Mouse (Mus musculus) ES-Bruce4 (cell line): Measurements from ENCODE around the gene Gadd45g. TPM values are rescaled to one million over a fixed set of nuclear protein-coding genes. Genes with fewer than 3 reads are reported as not detected.
A peak's percentile ranks its signal among the peaks of the same experiment; 100 is the strongest.
"Not testable (repeated sequence)": the region's sequence is repeated elsewhere in the genome, so short reads cannot be mapped to it uniquely, and the experiment has no call there.

ENCODE experiments used
- H3K27ac ChIP-seq: 2 replicates; pipeline ENCODE4 v1.5.1; 2012; ENCODE audit warnings: low read length, inconsistent platforms; ENCODE audit not compliant: insufficient read depth
- H3K27me3 ChIP-seq: 2 replicates; pipeline ENCODE4 v1.6.1; 2012; ENCODE audit warnings: mild to moderate bottlenecking, low read length, inconsistent platforms; ENCODE audit not compliant: control insufficient read depth, poor library complexity, insufficient read depth, severe bottlenecking
- H3K36me3 ChIP-seq: 2 replicates; pipeline ENCODE4 v1.6.1; 2012; ENCODE audit warnings: inconsistent platforms, mild to moderate bottlenecking, low read length, moderate library complexity; ENCODE audit not compliant: control insufficient read depth, poor library complexity, insufficient read depth, severe bottlenecking
- H3K4me1 ChIP-seq: one replicate; pipeline ENCODE4 v1.8.1; 2011; ENCODE audit warnings: low read length; ENCODE audit not compliant: control insufficient read depth, insufficient read depth
- H3K4me3 ChIP-seq: 2 replicates; pipeline ENCODE4 v1.5.1; 2011; ENCODE audit warnings: low read depth, mild to moderate bottlenecking, low read length
- H3K9ac ChIP-seq: 2 replicates; pipeline ENCODE4 v1.6.1; 2012; ENCODE audit warnings: low read depth, mild to moderate bottlenecking, inconsistent platforms; ENCODE audit not compliant: poor library complexity, severe bottlenecking
- H3K9me3 ChIP-seq: replicated peaks from 2 replicates; pipeline ENCODE4 v1.6.1; 2012; ENCODE audit warnings: mild to moderate bottlenecking, low read length, inconsistent platforms; ENCODE audit not compliant: control insufficient read depth, poor library complexity, insufficient read depth, severe bottlenecking
- CTCF ChIP-seq: IDR thresholded peaks from one replicate; pipeline ENCODE4 v1.8.1; 2011; ENCODE audit warnings: low read depth, low read length
- EP300 ChIP-seq: IDR thresholded peaks from 2 replicates; pipeline ENCODE4 v1.6.1; 2011; ENCODE audit warnings: low read depth, low read length; ENCODE audit not compliant: insufficient read depth
- POLR2A ChIP-seq: IDR thresholded peaks from one replicate; pipeline ENCODE4 v1.8.1; 2011; ENCODE audit warnings: low read length; ENCODE audit not compliant: insufficient read depth
- polyA plus RNA-seq: library from polyadenylated mRNA; stranded (reverse); fragments of >200 nt; gene quantifications from 2 replicates; pipeline ENCODE4 v1.2.4, GENCODE M21; 2011; ENCODE audit warnings: low read depth; ENCODE audit not compliant: missing spikeins, insufficient read depth, insufficient read length

The Gadd45g gene
- polyA plus RNA-seq, 1 experiment, result 6.4 TPM

DNA sequence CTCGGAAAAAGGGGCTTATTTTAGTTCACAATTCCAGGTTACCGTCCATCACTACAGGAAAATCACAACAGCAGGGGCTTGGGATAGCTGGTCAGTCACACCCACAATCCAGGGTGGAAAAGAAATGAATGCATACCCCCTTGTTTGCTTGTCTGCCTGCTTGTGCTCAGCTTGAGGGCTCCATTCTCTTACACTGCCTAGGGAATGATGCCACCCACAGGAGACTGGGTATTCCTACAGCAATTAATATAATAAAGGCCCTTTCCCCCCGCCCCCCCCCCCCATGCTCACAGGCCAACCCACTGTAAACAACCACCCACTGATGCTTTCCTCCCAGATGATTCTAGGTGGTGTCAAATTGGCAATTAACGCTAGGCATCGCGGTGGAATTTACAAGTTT lies 14.0 kb upstream of the Gadd45g start:
- Histone ChIP-seq H3K9ac (no peak overlapping the region), H3K9me3 (no peaks in the 10 kb centered on the region), H3K27me3 (no peaks in the 10 kb centered on the region), H3K4me1 (peaks cover 1% of the 10 kb centered on the region), H3K36me3 (no peaks in the 10 kb centered on the region), H3K4me3 (no peak overlapping the region), H3K27ac (no peak overlapping the region)
- TF ChIP-seq CTCF (peak; percentile 0), POLR2A (no peak), EP300 (no peak)

GRCm38 (mm10) chr13:51833611-51834010 lies 12.9 kb upstream of the Gadd45g start:
- H3K36me3 ChIP-seq, result no peaks in the 10 kb centered on the region
- no peak overlapping the region for H3K27ac ChIP-seq
- H3K4me3 ChIP-seq, result no peak overlapping the region
- no peaks in the 10 kb centered on the region for H3K27me3 ChIP-seq
- no peak overlapping the region for H3K9ac ChIP-seq
- TF ChIP-seq EP300, result 0 out of 2 replicates have a peak, but pooled peaks have one; percentile 17
- no peak for TF ChIP-seq POLR2A
- no peaks in the 10 kb centered on the region for H3K9me3 ChIP-seq
- H3K4me1 ChIP-seq, result peaks cover 1% of the 10 kb centered on the region

DNA sequence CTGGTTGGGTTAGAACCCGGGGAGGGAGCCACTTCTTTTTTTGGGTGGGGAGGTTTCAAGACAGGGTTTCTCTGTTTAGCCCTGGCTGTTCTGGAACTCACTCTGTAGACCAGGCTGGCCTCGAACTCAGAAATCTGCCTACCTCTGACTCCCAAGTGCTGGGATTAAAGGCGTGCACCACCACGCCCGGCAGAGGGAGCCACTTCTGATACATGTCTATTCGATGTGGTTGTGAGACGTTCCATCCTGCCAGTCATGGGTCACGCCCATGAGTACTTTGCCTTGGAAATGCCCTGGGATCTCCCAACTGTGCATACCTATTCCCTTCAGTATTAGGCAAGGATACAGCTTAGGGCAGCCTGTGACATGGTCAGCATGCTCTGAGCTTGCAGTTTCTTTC lies 12.5 kb upstream of the Gadd45g start:
- H3K27ac ChIP-seq, H3K27me3 ChIP-seq, H3K9ac ChIP-seq, H3K9me3 ChIP-seq, H3K36me3 ChIP-seq, H3K4me3 ChIP-seq, H3K4me1 ChIP-seq: not testable (repeated sequence)
- TF ChIP-seq CTCF, result peak; percentile 31

DNA sequence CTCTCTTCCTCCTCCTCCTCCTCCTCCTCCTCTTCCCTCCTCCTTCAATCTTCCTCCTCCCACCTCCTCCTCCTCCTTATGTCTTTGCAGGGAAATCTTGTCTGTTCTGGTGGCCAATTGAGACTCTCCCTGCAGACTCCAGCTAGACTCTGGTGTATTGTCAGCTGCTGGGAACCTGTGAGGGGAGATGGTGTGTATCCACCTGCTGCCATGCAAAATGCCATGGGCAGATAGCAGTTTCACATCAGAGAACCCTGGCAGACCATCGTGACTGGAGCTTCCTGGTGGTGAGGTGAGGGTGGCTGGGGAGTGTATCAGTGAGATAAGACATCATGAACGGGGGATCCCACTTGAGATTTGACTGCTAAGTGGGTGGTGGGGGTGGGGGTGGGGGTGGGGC lies 12.0 kb upstream of the Gadd45g start:
- peaks cover 1% of the 10 kb centered on the region for H3K4me1 ChIP-seq
- no peaks in the 10 kb centered on the region for H3K27me3 ChIP-seq
- H3K27ac ChIP-seq, result no peak overlapping the region
- H3K36me3 ChIP-seq, result no peaks in the 10 kb centered on the region
- no peak for TF ChIP-seq CTCF
- TF ChIP-seq POLR2A, result no peak
- TF ChIP-seq EP300, result no peak
- H3K9ac ChIP-seq, result no peak overlapping the region
- no peaks in the 10 kb centered on the region for H3K9me3 ChIP-seq
- H3K4me3 ChIP-seq, result no peak overlapping the region

- H3K4me3 ChIP-seq, H3K27me3 ChIP-seq, H3K9me3 ChIP-seq, H3K4me1 ChIP-seq, H3K27ac ChIP-seq, H3K36me3 ChIP-seq, H3K9ac ChIP-seq: not testable (repeated sequence)
These were observed 11.3 kb upstream of the Gadd45g start for GRCm38 (mm10) chr13:51835208-51835607.

DNA sequence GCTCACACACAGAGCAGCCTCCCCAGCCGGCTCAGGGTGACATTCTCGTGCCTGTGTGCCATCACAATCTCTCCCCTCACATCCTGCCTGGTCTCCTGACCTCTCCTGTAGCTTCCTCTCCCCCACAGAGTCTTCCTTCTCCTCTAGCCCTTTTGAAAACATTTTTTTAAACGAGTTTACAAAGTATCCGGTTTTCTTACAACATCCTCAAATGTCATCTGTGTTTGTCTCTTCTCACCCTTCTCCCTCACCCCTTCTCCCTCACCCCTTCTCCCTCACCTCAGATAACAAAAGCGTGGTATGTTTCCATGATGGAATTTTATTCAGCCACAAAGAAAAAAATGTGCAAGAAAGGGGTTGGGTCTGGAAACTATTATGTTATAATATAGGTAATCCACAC lies 9.1 kb upstream of the Gadd45g start:
- H3K9me3 ChIP-seq, result no peaks in the 10 kb centered on the region
- H3K4me3 ChIP-seq, result no peak overlapping the region
- no peak overlapping the region for H3K27ac ChIP-seq
- H3K9ac ChIP-seq, result no peak overlapping the region
- H3K4me1 ChIP-seq, result peaks cover 1% of the 10 kb centered on the region
- no peaks in the 10 kb centered on the region for H3K36me3 ChIP-seq
- H3K27me3 ChIP-seq, result no peaks in the 10 kb centered on the region
- TF ChIP-seq CTCF (no peak), POLR2A (no peak), EP300 (no peak)
